Mouse (Mus musculus): ENCODE results near the gene Krtap17-1.

Gene Krtap17-1

DNA sequence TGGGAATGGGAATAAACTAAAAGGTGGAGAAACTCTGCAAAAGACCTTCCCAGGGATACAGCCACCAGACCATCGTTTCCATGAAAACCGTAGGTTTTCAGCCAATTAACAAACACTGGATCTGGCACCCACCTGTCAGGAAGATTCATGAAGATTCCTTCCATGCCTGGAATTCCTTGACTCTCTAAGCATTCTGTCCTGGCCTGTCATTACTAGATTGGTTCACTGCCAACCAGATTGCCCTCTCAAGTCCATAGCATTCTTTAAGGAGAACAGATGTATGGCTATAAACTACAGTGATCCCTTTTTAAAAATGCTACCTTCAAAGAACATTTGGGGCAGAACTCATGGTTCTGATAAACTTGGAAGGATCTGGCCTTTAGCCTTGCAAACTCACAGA, 27.8 kb downstream of the Krtap17-1 start:
- no peak for DNase-seq (ENCODE audit: low spot score)

DNA sequence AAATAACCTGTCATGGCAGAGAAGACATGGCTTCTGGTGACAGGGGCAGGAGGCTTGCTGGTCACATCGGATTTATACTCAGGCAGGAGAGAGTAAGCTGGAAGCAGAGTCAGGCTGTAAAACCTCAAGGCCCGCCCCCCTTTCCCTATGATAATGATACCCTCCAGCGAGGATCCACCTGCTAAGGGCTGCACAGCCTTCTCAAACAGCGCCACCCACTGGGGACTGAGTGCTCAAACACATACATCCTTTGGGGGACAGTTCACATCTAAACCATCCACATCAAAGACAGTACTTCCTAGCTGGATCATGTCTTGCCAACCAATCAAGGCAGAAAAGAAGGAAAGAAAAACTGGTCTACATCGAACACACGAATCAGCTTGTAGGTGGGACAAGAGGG, 29.6 kb downstream of the Krtap17-1 start:
- DNase-seq (ENCODE audit: low spot score): no peak

DNA sequence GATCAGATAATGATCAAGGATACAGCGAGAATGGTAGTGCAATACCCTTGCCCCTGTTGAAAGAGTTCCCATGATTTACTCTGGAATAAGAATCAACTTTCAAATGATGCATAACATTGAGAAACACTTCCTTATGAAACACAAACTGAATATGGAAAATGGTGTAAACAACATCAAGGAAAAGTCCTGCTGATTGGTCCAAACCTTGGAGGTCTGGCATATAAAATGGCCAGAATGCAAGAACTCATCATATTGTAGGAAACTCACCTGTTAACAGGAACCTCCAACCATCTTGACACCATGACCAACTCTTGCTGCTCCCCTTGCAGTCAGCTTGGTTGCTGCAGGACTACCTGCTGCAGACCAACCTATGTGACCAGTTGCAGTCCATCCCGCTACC, 45.6 kb downstream of the Krtap17-1 start, which contains the start of gene Krtap9-5:
Gene Krtap9-5 (plus strand): TSS at position 301 of the 400 bp plus-strand sequence.
- DNase-seq (ENCODE audit: low spot score): no peak

All from ovary, adult 18-20 months (tissue).